Mouse (Mus musculus) limb, embryonic 12.5 days (tissue): ENCODE measurements around the gene G3bp1. TPM values are rescaled to one million over a fixed set of nuclear protein-coding genes. Genes with fewer than 3 reads are reported as not detected.

Experiments used
- ATAC-seq: fragments of 200-750 bp; cut with Nextera tagmentation; 2 replicates; pipeline ENCODE4 v1.8.0; 2017; ENCODE audit warnings: low read depth, moderate TSS enrichment; ENCODE audit not compliant: insufficient number of reproducible peaks, insufficient read depth, low FRiP score, low TSS enrichment
- H3K27ac ChIP-seq: fragments of 300-500 bp; sonication (generic); 2 replicates; pipeline ENCODE4 v1.5.1; 2016; ENCODE audit warnings: mild to moderate bottlenecking, moderate library complexity
- H3K27me3 ChIP-seq: fragments of 300-500 bp; sonication (generic); 2 replicates; pipeline ENCODE4 v1.6.1; 2016; ENCODE audit warnings: mild to moderate bottlenecking, moderate library complexity
- H3K36me3 ChIP-seq: fragments of 300-500 bp; sonication (generic); 2 replicates; pipeline ENCODE4 v1.6.1; 2016; ENCODE audit warnings: mild to moderate bottlenecking, moderate library complexity
- H3K4me1 ChIP-seq: fragments of 300-500 bp; sonication (generic); replicated peaks from 2 replicates; pipeline ENCODE4 v1.6.1; 2016
- H3K4me2 ChIP-seq: fragments of 300-500 bp; sonication (generic); 2 replicates; pipeline ENCODE4 v1.6.1; 2016; ENCODE audit warnings: mild to moderate bottlenecking, moderate library complexity
- H3K4me3 ChIP-seq: fragments of 300-500 bp; sonication (generic); replicated peaks from 2 replicates; pipeline ENCODE4 v1.5.1; 2016; ENCODE audit warnings: mild to moderate bottlenecking
- H3K9ac ChIP-seq: fragments of 300-500 bp; sonication (generic); replicated peaks from 2 replicates; pipeline ENCODE4 v1.6.1; 2016; ENCODE audit warnings: mild to moderate bottlenecking, moderate library complexity
- H3K9me3 ChIP-seq: fragments of 300-500 bp; sonication (generic); 2 replicates; pipeline ENCODE4 v1.6.1; 2016; ENCODE audit warnings: mild to moderate bottlenecking, moderate library complexity
- WGBS: fragments of 180-500 bp; shearing (Covaris S2); methylation state at CpG from one replicate; pipeline ENCODE4 v1.1.7; 2016; 5-methylcytosine and 5-hydroxymethylcytosine counted together
- polyA plus RNA-seq: library from polyadenylated mRNA; unstranded; fragments of >200 nt; fragmentation: Nextera tagmentation; extraction: Ambion mirVana; gene quantifications from 2 replicates; pipeline ENCODE4 v1.2.1, GENCODE M21; 2016

Gene G3bp1
- polyA plus RNA-seq, 1 experiment from 2014 or later, result 246 TPM

- no peaks in the 10 kb centered on the region for H3K36me3 ChIP-seq
- H3K4me3 ChIP-seq, result no peak overlapping the region
- no peak overlapping the region for H3K4me2 ChIP-seq
- no peak overlapping the region for H3K9ac ChIP-seq
- no peaks in the 10 kb centered on the region for H3K9me3 ChIP-seq
- no peak overlapping the region for H3K27ac ChIP-seq
- H3K27me3 ChIP-seq, result no peaks in the 10 kb centered on the region
- peaks cover 12% of the 10 kb centered on the region for H3K4me1 ChIP-seq
- no peak for ATAC-seq
- WGBS, result 92% methylated on average over 3 of the region's 3 CpGs
These were observed 4.3 kb upstream of the G3bp1 start for GRCm38 (mm10) chr11:55465177-55465576.

- Histone ChIP-seq H3K9me3 (no peaks in the 10 kb centered on the region), H3K27ac (peak overlapping the region; percentile 89), H3K36me3 (peaks cover 17% of the 10 kb centered on the region; the same call in 1 of the 2 replicates), H3K9ac (peak overlapping the region; percentile 70; the same call in 1 of the 2 replicates), H3K4me3 (peak overlapping the region; percentile 98), H3K4me2 (peak overlapping the region; percentile 76), H3K27me3 (no peaks in the 10 kb centered on the region), H3K4me1 (peaks cover 16% of the 10 kb centered on the region)
- 82% methylated on average over 10 of the region's 10 CpGs for WGBS
- no peak for ATAC-seq
These were observed 1.5 kb upstream of the G3bp1 start for GRCm38 (mm10) chr11:55468012-55468411.

DNA sequence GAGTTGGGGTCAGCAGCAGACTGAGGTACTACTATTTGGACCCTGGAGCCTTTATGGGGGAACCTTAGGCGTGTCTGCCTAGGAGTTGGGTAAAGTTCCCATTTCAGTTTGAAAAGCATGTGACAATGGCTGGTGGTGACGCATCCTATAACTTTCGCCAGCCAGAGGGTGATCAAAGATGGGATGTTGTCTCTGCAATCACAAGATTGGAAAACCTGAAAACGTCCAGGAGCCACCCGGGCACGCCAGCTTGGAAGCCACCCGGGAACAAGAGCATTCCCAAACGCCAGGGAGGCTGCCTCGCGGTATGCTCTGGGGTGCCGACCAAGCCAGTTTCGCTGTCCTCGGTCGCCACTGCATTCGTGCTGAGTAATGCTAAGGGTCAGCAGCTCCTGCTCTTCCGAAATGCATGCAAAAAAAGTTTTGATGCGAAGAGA is 856 bp upstream of the G3bp1 start:
- no peaks in the 10 kb centered on the region for H3K27me3 ChIP-seq
- no peaks in the 10 kb centered on the region for H3K9me3 ChIP-seq
- WGBS, result 4% methylated on average over 17 of the region's 17 CpGs
- H3K4me1 ChIP-seq, result peaks cover 16% of the 10 kb centered on the region
- H3K4me2 ChIP-seq, result peak overlapping the region; percentile 76
- peaks cover 23% of the 10 kb centered on the region for H3K36me3 ChIP-seq
- peak overlapping the region; percentile 70 for H3K9ac ChIP-seq
- H3K27ac ChIP-seq, result peak overlapping the region; percentile 89
- ATAC-seq, result no peak
- peak overlapping the region; percentile 98 for H3K4me3 ChIP-seq

GRCm38 (mm10) chr11:55469923-55470691 is 622 bp downstream of the G3bp1 start:
- ATAC-seq, result peak; percentile 2; the same call in 1 of the 2 replicates
- Histone ChIP-seq H3K36me3 (peaks cover 37% of the 10 kb centered on the region), H3K4me2 (peak overlapping the region; percentile 71), H3K4me3 (peak overlapping the region; percentile 98), H3K27me3 (no peaks in the 10 kb centered on the region), H3K9me3 (no peaks in the 10 kb centered on the region), H3K4me1 (peaks cover 16% of the 10 kb centered on the region), H3K27ac (peak overlapping the region; percentile 92), H3K9ac (peak overlapping the region; percentile 99)
- under 1% methylated on average over 46 of the region's 46 CpGs for WGBS

GRCm38 (mm10) chr11:55470761-55471160 is 1.3 kb downstream of the G3bp1 start:
- WGBS, result 64% methylated on average over 8 of the region's 8 CpGs
- H3K4me2 ChIP-seq, result peak overlapping the region; percentile 71
- no peaks in the 10 kb centered on the region for H3K27me3 ChIP-seq
- H3K27ac ChIP-seq, result no peak overlapping the region
- H3K4me3 ChIP-seq, result peak overlapping the region; percentile 98
- H3K9me3 ChIP-seq, result no peaks in the 10 kb centered on the region
- peak overlapping the region; percentile 99 for H3K9ac ChIP-seq
- H3K4me1 ChIP-seq, result peaks cover 16% of the 10 kb centered on the region
- ATAC-seq, result no peak
- peaks cover 37% of the 10 kb centered on the region for H3K36me3 ChIP-seq

- 94% methylated on average over 7 of the region's 7 CpGs for WGBS
- Histone ChIP-seq H3K4me3 (peak overlapping the region; percentile 98), H3K4me1 (peaks cover 16% of the 10 kb centered on the region), H3K9me3 (no peaks in the 10 kb centered on the region), H3K27me3 (no peaks in the 10 kb centered on the region), H3K36me3 (peaks cover 37% of the 10 kb centered on the region), H3K27ac (no peak overlapping the region), H3K9ac (peak overlapping the region; percentile 99; the same call in 1 of the 2 replicates), H3K4me2 (peak overlapping the region; percentile 71)
- no peak for ATAC-seq
These were observed 2.0 kb downstream of the G3bp1 start for GRCm38 (mm10) chr11:55471467-55471866.

DNA sequence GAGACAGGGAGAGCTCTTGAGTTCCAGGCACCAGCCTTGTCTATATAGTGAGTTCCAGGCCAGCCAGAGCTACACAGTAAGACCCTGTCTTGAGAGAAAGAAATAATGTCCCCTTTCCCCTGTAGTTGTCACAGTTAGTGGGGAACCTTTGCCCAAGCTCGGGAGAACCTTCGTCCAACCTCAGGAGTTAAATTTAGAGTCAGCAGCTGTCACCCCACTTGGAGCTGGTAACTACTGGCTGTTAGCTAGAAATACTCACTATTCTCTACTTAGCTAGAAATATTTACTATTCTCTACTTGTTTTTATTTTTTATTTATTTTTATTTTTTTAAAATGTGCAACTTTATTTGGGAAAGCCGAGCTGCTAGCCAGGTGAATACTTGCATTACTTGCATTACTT is 3.7 kb downstream of the G3bp1 start:
- no peaks in the 10 kb centered on the region for H3K27me3 ChIP-seq
- no peak for ATAC-seq
- no peak overlapping the region for H3K27ac ChIP-seq
- H3K4me1 ChIP-seq, result peaks cover 15% of the 10 kb centered on the region
- H3K9ac ChIP-seq, result no peak overlapping the region
- WGBS, result 95% methylated on average over 3 of the region's 3 CpGs
- H3K9me3 ChIP-seq, result no peaks in the 10 kb centered on the region
- H3K36me3 ChIP-seq, result peaks cover 37% of the 10 kb centered on the region
- H3K4me3 ChIP-seq, result no peak overlapping the region
- no peak overlapping the region for H3K4me2 ChIP-seq

- 96% methylated on average over 7 of the region's 7 CpGs for WGBS
- no peak overlapping the region for H3K9ac ChIP-seq
- no peaks in the 10 kb centered on the region for H3K9me3 ChIP-seq
- ATAC-seq, result no peak
- H3K4me2 ChIP-seq, result no peak overlapping the region
- no peaks in the 10 kb centered on the region for H3K4me1 ChIP-seq
- H3K36me3 ChIP-seq, result peaks cover 89% of the 10 kb centered on the region
- H3K27ac ChIP-seq, result no peak overlapping the region
- no peak overlapping the region for H3K4me3 ChIP-seq
- H3K27me3 ChIP-seq, result no peaks in the 10 kb centered on the region
These were observed 16.0 kb downstream of the G3bp1 start for GRCm38 (mm10) chr11:55485443-55485842.

DNA sequence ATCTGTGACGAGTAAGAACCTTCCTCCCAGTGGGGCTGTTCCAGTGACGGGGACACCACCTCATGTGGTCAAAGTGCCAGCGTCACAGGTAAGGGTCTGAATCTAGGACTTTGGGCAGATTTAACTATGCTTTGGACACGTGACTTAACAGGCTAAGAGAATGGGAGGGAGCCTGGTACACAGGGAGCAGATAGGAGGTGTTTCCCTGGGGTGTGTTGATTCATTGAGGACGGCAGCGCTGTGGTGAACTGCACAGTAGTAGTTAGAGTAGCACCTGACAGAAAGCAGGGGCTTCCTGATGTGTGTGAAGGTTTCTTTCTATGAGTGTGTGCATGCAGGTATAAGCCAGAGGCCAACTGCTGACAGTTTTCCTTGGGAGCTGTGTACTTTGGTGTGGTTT is 26.7 kb downstream of the G3bp1 start:
- Histone ChIP-seq H3K9ac (no peak overlapping the region), H3K4me3 (no peak overlapping the region), H3K4me2 (no peak overlapping the region), H3K4me1 (no peaks in the 10 kb centered on the region), H3K36me3 (peaks cover 99% of the 10 kb centered on the region), H3K27ac (no peak overlapping the region), H3K9me3 (no peaks in the 10 kb centered on the region), H3K27me3 (no peaks in the 10 kb centered on the region)
- no peak for ATAC-seq
- WGBS, result 85% methylated on average over 6 of the region's 6 CpGs

DNA sequence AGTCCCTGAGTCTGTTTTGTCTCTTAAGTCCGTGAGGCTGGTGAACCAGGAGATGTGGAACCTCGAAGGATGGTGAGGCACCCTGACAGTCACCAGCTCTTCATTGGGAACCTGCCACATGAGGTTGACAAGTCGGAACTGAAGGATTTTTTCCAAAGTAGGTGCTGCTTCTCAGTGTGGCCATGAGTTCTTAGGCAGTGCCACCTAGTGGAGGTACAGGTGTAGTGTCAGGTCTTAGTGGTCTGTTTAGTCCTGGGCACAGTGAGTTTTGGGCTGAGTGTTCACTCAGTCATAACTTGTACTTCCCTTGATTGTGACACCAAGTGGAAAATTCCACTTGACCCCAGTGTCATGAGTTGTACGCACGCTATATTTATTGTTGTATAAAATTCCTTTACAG is 28.4 kb downstream of the G3bp1 start:
- Histone ChIP-seq H3K4me3 (no peak overlapping the region), H3K4me2 (no peak overlapping the region), H3K9ac (no peak overlapping the region), H3K9me3 (no peaks in the 10 kb centered on the region), H3K27ac (no peak overlapping the region), H3K27me3 (no peaks in the 10 kb centered on the region), H3K36me3 (peaks cover 98% of the 10 kb centered on the region), H3K4me1 (no peaks in the 10 kb centered on the region)
- 66% methylated on average over 5 of the region's 5 CpGs for WGBS
- ATAC-seq, result no peak

GRCm38 (mm10) chr11:55501955-55502531 is 32.6 kb downstream of the G3bp1 start:
- Histone ChIP-seq H3K4me2 (no peak overlapping the region), H3K4me1 (no peaks in the 10 kb centered on the region), H3K9ac (no peak overlapping the region), H3K4me3 (no peak overlapping the region), H3K36me3 (peaks cover 59% of the 10 kb centered on the region), H3K9me3 (no peaks in the 10 kb centered on the region), H3K27ac (0 out of 2 replicates have a peak overlapping the region, but pooled peaks have one; percentile 17), H3K27me3 (no peaks in the 10 kb centered on the region)
- WGBS, result 86% methylated on average over 8 of the region's 8 CpGs
- ATAC-seq, result no peak
